Mouse (Mus musculus) cortical plate, adult 2 months (tissue): ENCODE results near the gene Usp7. TPM values are rescaled to one million over a fixed set of nuclear protein-coding genes. Genes with fewer than 3 reads are reported as not detected.
A peak's percentile ranks its signal among the peaks of the same experiment; 100 is the strongest.

ENCODE experiments used
- H3K27ac ChIP-seq: fragments of 200-500 bp; 2 replicates; pipeline ENCODE4 v1.5.1; 2012; ENCODE audit warnings: low read length, control low read depth, inconsistent platforms; ENCODE audit not compliant: insufficient read depth
- H3K4me1 ChIP-seq: fragments of 200-500 bp; 2 replicates; pipeline ENCODE4 v1.6.1; 2011; ENCODE audit warnings: low read length; ENCODE audit not compliant: control insufficient read depth, insufficient read depth
- H3K4me3 ChIP-seq: fragments of 200-500 bp; 2 replicates; pipeline ENCODE4 v1.5.1; 2011; ENCODE audit warnings: mild to moderate bottlenecking, low read length, control low read depth; ENCODE audit not compliant: insufficient read depth
- CTCF ChIP-seq: fragments of 200-500 bp; IDR thresholded peaks from 2 replicates; pipeline ENCODE4 v1.5.1; 2011; ENCODE audit warnings: mild to moderate bottlenecking, control low read depth, low read length; ENCODE audit not compliant: insufficient read depth; ENCODE audit errors: extremely low read depth
- POLR2A ChIP-seq: fragments of 200-500 bp; IDR thresholded peaks from 2 replicates; pipeline ENCODE4 v1.6.1; 2011; ENCODE audit warnings: mild to moderate bottlenecking, low read length, control low read depth; ENCODE audit not compliant: insufficient read depth; ENCODE audit errors: extremely low read depth
- polyA plus RNA-seq: library from polyadenylated mRNA; depleted of rRNA; stranded (reverse); fragments of >200 nt; gene quantifications from 2 replicates; pipeline ENCODE4 v1.2.3, GENCODE M21; 2012

Usp7 gene
- polyA plus RNA-seq, 1 experiment = 96.0 TPM

DNA sequence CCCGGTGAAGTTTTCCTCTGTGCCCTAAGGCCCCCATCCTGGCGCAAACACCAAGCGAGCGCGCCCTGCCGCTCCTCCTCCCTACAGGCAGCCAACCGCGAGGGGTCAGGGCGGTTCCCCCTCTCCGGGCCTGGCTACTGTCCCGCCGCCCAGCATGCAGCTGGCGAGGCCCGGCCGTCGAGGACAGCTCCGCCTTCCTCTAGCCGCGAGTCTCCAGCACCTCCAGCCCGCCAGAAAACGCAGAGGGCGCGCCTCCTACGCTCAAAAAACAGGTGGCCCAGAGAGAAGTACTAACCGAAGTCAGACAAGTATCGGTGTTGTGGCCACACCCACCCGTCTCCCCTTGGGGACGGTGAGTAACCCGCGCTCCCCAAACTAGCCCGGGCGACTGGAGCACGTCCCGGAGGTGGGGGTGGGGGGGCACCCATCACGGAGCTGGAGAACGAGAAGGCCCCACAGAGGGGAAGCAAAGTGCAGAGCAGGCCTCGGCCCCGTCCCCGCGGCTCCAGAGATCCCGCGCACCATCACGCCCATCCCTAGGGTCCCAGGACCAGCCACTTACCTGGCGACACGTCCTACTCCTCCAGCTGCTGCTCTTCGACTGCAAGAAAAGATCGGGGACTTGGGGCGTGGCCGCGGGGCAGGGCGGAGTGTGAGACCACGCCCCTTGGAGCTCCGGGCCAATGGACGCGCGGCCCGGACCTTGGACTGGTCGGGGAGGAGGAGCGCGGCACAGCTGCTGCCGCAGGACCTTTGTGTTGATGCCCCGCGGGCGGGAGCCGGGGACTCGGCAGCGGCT is 120.4 kb downstream of the Usp7 start, which contains the start of gene Carhsp1:
TSS of gene Carhsp1 (minus strand) at position 605 of the 799 bp plus-strand sequence.
- TF ChIP-seq POLR2A (peak; percentile 50; the same call in 1 of the 2 replicates), CTCF (no peak)
- H3K4me1 ChIP-seq = no peaks in the 10 kb centered on the region
- peak within 1 kb of the TSS; percentile 31; the same call in 1 of the 2 replicates for H3K27ac ChIP-seq
- peak within 1 kb of the TSS; percentile 51 for H3K4me3 ChIP-seq

DNA sequence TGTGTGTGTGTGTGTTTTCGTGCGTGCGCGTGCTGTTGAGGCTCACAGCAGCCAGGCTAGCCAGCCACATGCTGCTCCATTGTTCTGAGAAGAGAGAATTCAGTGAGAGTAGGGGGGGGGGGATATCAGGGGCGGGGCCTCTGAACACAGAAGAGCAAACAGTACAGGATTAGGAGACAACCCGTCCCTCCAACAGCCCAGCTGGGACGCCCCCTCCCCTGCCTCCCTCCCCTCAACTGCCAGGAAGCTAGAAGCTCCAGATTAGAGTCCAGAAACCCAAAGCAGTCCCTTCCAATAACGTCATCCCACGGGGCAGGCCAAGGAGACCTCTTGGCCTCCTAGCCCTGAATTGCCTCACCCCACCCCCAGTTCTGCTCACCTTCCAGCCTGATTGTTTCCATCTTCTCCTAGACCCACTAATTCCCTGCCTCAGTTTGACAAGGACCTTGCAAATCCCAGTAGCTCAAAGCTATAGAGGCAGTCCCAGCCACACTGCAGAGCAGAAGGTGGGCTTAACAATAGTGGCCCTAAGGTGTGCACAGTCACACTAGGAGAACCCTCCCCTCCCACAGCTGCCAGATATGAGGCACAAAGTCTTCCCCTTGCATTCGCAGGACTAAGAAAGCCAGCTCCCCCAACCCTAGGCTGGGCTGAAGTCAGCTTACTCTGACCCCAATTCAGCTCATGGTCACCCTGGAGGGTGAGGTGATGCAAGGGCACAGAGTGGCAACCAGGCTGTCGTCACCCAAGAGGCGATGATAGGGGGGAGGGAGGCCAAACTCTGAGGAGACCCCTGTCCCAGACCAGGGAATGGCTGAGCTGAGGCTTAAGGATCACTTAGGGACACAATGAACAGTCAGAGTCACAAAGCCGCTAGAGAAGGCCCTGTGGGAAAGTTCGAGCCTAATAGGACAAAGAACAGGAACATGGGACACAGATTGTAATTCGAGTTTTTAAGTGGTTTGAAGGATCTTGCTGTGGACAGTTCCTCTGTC is 121.8 kb downstream of the Usp7 start:
- TF ChIP-seq CTCF = no peak
- TF ChIP-seq POLR2A = no peak
- H3K4me1 ChIP-seq = no peaks in the 10 kb centered on the region
- H3K4me3 ChIP-seq = peak overlapping the region; percentile 51
- peak overlapping the region; percentile 83 for H3K27ac ChIP-seq

DNA sequence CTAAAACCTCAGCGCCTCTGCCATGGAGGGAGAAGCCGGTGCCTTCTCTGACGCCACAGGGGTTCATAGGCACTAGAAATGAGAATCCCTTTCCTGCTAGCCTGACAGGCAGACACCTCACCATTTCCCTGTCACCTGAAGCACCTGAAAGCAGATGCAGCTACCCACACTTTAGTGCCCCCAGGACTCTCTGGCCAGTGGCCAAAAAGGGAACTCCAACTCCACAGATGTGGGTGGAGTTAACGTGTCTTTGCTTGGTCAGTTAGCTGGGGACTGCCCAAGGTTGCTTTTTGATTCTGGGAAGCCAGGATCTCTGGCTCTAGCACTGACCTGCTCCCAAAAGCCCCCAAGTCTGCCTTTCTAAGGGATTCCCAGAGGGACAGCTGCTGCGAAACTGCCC is 122.7 kb downstream of the Usp7 start:
- Histone ChIP-seq H3K4me3 (0 out of 2 replicates have a peak overlapping the region, but pooled peaks have one; percentile 51), H3K4me1 (no peaks in the 10 kb centered on the region), H3K27ac (no peak overlapping the region)
- TF ChIP-seq CTCF (no peak), POLR2A (no peak)

DNA sequence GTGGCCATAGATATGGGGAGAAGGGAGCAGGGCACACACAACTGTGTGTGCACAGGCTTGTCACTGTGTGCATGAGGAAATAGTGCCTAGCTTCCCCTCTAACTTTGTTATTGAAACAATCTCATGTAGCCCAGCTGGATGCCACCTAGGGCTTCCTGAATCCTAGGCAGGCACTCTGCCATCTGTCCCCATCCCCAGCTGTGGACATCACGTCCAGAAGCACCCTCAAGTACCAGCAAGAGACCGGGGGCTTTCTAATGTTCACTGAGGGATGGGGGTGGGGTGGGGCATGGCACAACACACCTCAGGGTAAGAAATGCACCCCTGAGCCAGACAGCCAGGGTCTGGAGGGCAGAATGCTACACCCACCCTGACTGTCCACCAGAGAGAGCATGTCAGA is 123.7 kb downstream of the Usp7 start:
- H3K27ac ChIP-seq = no peak overlapping the region
- no peak overlapping the region for H3K4me3 ChIP-seq
- no peaks in the 10 kb centered on the region for H3K4me1 ChIP-seq
- no peak for TF ChIP-seq CTCF
- no peak for TF ChIP-seq POLR2A

DNA sequence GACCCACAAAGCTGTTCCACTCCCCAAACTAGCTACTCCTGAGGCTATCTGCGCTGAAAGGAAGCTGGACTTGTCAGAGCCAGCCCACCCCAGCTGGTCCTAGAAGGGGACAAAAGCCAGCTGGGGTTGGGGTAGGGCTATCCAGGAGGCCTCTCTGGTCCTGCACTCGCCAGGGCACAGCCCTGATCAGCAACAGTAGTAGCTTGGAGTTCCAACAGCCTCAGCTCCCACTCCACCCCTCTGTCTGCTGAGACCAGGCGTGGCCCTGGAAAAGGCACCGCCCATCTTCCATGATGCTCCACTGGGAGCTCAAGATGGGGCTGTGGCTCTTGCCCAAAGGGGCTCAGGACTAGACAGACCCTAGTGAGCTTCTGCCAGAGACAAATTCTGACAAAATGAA is 124.3 kb downstream of the Usp7 start:
- no peak overlapping the region for H3K27ac ChIP-seq
- TF ChIP-seq CTCF (no peak), POLR2A (no peak)
- H3K4me1 ChIP-seq = no peaks in the 10 kb centered on the region
- no peak overlapping the region for H3K4me3 ChIP-seq

DNA sequence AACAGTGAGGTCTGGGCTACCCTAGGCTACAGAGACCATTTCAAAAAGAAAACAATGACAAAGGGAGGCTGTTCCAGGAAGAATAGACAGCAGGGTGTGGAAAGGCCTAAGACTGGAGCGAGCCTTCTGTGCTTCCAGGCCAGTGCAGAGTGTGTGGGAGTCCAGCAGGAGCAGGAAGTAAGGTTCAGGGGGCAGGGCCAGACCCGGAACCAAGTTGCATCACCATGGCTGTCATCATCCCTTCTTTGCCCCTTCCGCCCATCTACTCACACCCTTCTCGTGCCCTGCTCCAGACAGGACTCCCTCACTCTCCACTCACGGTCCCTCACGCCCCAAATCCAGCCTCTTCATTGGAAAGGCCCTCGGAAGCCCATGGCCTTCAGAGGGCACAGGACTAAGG is 124.8 kb downstream of the Usp7 start:
- Histone ChIP-seq H3K4me1 (no peaks in the 10 kb centered on the region), H3K27ac (no peak overlapping the region), H3K4me3 (no peak overlapping the region)
- TF ChIP-seq CTCF = no peak
- TF ChIP-seq POLR2A = no peak

DNA sequence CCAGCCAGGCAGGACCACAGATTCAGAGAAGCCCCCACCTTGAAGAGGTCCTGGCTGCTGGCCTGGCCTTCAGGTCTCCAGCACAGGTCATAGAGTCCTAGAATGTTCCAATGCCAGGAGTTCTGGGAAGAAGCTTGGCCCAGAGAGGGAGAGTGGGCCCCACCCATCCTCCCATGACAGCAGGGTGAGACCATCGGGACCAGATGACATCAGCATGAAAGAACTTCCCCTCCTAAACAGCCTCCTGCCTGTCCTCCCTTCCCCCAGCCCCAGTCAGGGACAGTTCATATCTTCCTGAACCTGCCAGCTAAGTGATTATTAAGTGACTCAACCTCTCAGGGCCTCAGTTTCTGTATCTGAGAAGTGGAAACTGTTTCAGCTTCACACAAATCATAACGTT is 125.7 kb downstream of the Usp7 start:
- Histone ChIP-seq H3K4me3 (no peak overlapping the region), H3K4me1 (no peaks in the 10 kb centered on the region), H3K27ac (no peak overlapping the region)
- no peak for TF ChIP-seq POLR2A
- no peak for TF ChIP-seq CTCF

DNA sequence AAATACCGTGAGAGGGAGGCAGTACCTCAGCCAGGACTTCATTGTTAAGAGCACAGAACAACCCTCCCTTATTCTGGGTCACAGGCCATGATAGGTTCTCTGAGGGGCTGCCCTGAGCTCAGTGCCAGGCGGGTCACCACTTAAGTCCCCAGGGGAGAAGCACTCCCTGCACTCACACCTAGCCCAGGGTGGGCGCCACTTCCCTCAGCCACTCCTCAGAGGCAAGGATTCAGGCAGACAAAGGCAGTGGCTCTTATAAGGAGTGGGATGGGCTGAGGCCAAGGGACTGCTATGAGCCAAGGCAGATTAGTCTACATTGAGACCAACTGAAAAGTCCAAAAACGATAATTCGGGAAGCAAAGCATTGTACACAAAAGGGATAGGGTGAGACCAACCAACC is 126.7 kb downstream of the Usp7 start:
- no peak overlapping the region for H3K4me3 ChIP-seq
- no peaks in the 10 kb centered on the region for H3K4me1 ChIP-seq
- TF ChIP-seq POLR2A = no peak
- TF ChIP-seq CTCF = no peak
- no peak overlapping the region for H3K27ac ChIP-seq
